Mouse (Mus musculus) left cerebral cortex, postnatal 14 days (tissue): ENCODE measurements around the gene Gm29582. TPM values are rescaled to one million over a fixed set of nuclear protein-coding genes. Genes with fewer than 3 reads are reported as not detected.
"Not testable (repeated sequence)": the region's sequence is repeated elsewhere in the genome, so short reads cannot be mapped to it uniquely, and the experiment has no call there.

Source experiments
- DNase-seq, 2 experiments: peaks; one replicate each; pipeline ENCODE4 v3.0.0; 2021 to 2022; ENCODE audit warnings: low spot score in 2 of 2, mixed read lengths in 1 of 2
- intact Hi-C: fragments of 180-260 bp; cut with DNase I; formaldehyde crosslinking; loops from one replicate; pipeline ENCODE4 v1.15.1; 2025
- long read RNA-seq, 2 experiments: library from polyadenylated mRNA; stranded (forward); transcript quantifications; one replicate each; pipeline ENCODE4 v2.0.0; 2021
- total RNA-seq, 2 experiments: library from RNA; stranded (reverse); gene quantifications; 2 replicates each; pipeline ENCODE4 v1.2.3; 2021

Gene Gm29582
- not detected for total RNA-seq
- long read RNA-seq, experiment 1, result 0 reads
- long read RNA-seq, experiment 2, result 0 reads

GRCm38 (mm10) chrY:30738461-30738860 is at the start of gene Gm29582:
Gene Gm29582, minus strand, starts transcription at chrY:30738561.
- DNase-seq, intact Hi-C loops: not testable (repeated sequence)
